In the genomic region with DNA sequence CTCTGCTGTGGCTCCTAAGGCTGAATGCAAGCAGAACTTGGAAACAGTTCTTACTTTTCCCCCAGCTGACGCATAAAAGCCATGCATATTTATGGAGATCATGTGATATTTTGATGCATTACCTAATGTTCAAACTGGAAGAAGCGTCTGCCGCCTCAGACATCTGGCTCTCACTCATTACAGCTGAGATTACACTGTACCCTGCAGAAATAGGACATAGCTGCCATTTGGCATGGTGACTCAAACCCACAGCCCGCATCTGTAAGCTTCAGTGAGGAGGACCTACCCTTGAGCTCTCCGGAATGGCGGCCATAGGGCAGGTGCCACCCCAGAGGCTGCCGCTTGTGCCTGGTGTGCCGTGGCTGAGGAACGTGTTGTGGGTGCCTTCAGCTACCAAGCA, we compare ENCODE assay signal across 16 mouse cellular contexts. TPM values are rescaled to one million over a fixed set of nuclear protein-coding genes. Genes with fewer than 3 reads are reported as not detected.
DNase-seq lines count a peak whose midpoint lies in the region; ATAC-seq and TF ChIP-seq lines count a peak whose summit lies in the region.
"Had no signal": no experiment of that assay in that cellular context is flagged by ENCODE, and none has a peak within 500 bp of the region (broad histone marks: within the 10 kb centered on the region; RNA-seq: fewer than 3 reads in every experiment).

No protein-coding gene starts in this region.

- intact Hi-C loops in left cerebral cortex, postnatal 25 days (cut with DNase I): no loop called here

- no peaks in the 10 kb centered on the region for H3K36me3 ChIP-seq in forebrain, embryonic 16.5 days (ENCODE audit: control insufficient read depth, insufficient read depth)
- H3K36me3 ChIP-seq in forebrain, embryonic 15.5 days: no peaks in the 10 kb centered on the region
- no peaks in the 10 kb centered on the region for H3K36me3 ChIP-seq in kidney, adult 2 months (ENCODE audit: control insufficient read depth, insufficient read depth, low read length)
- H3K36me3 ChIP-seq: G1E; midbrain, embryonic 13.5 days had no signal

- H3K4me3 ChIP-seq in forebrain, embryonic 16.5 days (replicated peaks; ENCODE audit: low read length): no peak overlapping the region
- H3K4me3 ChIP-seq in forebrain, embryonic 15.5 days: no peak overlapping the region
- H3K4me3 ChIP-seq in layer of hippocampus, adult 2 months: no peak overlapping the region
- H3K4me3 ChIP-seq in kidney, adult 2 months (ENCODE audit: insufficient read depth, low read depth, low read length): no peak overlapping the region
- H3K4me3 ChIP-seq: midbrain, embryonic 13.5 days had no signal

- H3K4me1 ChIP-seq in forebrain, embryonic 16.5 days (replicated peaks; ENCODE audit: control insufficient read depth, insufficient read depth, low read length): peaks cover 6% of the 10 kb centered on the region; the same call in 1 of the 2 replicates
- peaks cover 4% of the 10 kb centered on the region for H3K4me1 ChIP-seq in forebrain, embryonic 15.5 days
- H3K4me1 ChIP-seq in kidney, adult 2 months (ENCODE audit: control insufficient read depth, insufficient read depth, low read length): no peaks in the 10 kb centered on the region

- H3K27me3 ChIP-seq in forebrain, embryonic 16.5 days (replicated peaks; ENCODE audit: control insufficient read depth, insufficient read depth, low read length): no peaks in the 10 kb centered on the region
- H3K27me3 ChIP-seq in forebrain, embryonic 15.5 days: no peaks in the 10 kb centered on the region
- no peaks in the 10 kb centered on the region for H3K27me3 ChIP-seq in kidney, adult 2 months (replicated peaks; ENCODE audit: control insufficient read depth, insufficient read depth, low read length)

- peak; percentile 80 for DNase-seq in brain, adult 2 months (ENCODE audit: low read depth, low spot score)
- peak; percentile 23 to 61 for DNase-seq in layer of hippocampus, adult 2 months (ENCODE audit: low spot score in 2 of 2)
- peak; percentile 66 to 87 for DNase-seq in left cerebral cortex, postnatal 25 days (ENCODE audit: low spot score in 2 of 2)
- no peak for DNase-seq in kidney, adult 2 months
- no peak for DNase-seq in adrenal gland, postnatal 4 days (ENCODE audit: low spot score in 2 of 2)
- DNase-seq in kidney, postnatal 14 days: no peak
- DNase-seq: cerebellum, adult 2 months; heart, adult 11 months; heart, postnatal 10 days; kidney, adult 11 months; lung, postnatal 36 days had no signal

- no peak for TF ChIP-seq POLR2A in kidney, adult 2 months (IDR thresholded peaks at IDR 0.05; ENCODE audit: low read depth, low read length)

- no peaks in the 10 kb centered on the region for H3K9me3 ChIP-seq in forebrain, embryonic 16.5 days (ENCODE audit: control insufficient read depth, low read length)
- no peaks in the 10 kb centered on the region for H3K9me3 ChIP-seq in forebrain, embryonic 15.5 days

- no peak overlapping the region for H3K4me2 ChIP-seq in forebrain, embryonic 16.5 days (ENCODE audit: low read length)
- H3K4me2 ChIP-seq in forebrain, embryonic 15.5 days (replicated peaks): no peak overlapping the region
- H3K4me2 ChIP-seq: midbrain, embryonic 13.5 days had no signal

- ATAC-seq in forebrain, embryonic 16.5 days: peak; percentile 47; the same call in 1 of the 2 replicates
- ATAC-seq in forebrain, embryonic 15.5 days (replicated peaks): no peak; the same call in 1 of the 2 replicates
- ATAC-seq: midbrain, embryonic 13.5 days had no signal

- H3K27ac ChIP-seq in forebrain, embryonic 16.5 days (ENCODE audit: low read length): no peak overlapping the region; the same call in 1 of the 2 replicates
- no peak overlapping the region for H3K27ac ChIP-seq in forebrain, embryonic 15.5 days (replicated peaks)
- peak overlapping the region; percentile 46 for H3K27ac ChIP-seq in layer of hippocampus, adult 2 months
- no peak overlapping the region for H3K27ac ChIP-seq in kidney, adult 2 months (ENCODE audit: insufficient read depth, low read depth, low read length)
- H3K27ac ChIP-seq: liver, embryonic 14.5 days; midbrain, embryonic 13.5 days had no signal

- no peak for TF ChIP-seq CTCF in layer of hippocampus, adult 2 months (conservative IDR thresholded peaks at IDR 0.05)
- TF ChIP-seq CTCF in kidney, adult 2 months (conservative IDR thresholded peaks at IDR 0.05; ENCODE audit: insufficient read depth, insufficient read length, low read depth, low read length): no peak

- H3K9ac ChIP-seq in forebrain, embryonic 16.5 days (replicated peaks; ENCODE audit: low read depth, low read length): no peak overlapping the region
- H3K9ac ChIP-seq in forebrain, embryonic 15.5 days (replicated peaks): no peak overlapping the region
- H3K9ac ChIP-seq: liver, embryonic 14.5 days; midbrain, embryonic 13.5 days had no signal

- WGBS in forebrain, embryonic 16.5 days: 78% methylated on average over 9 of the region's 9 CpGs
- WGBS in forebrain, embryonic 15.5 days: 81% methylated on average over 9 of the region's 9 CpGs
- 86% methylated on average over 9 of the region's 9 CpGs for WGBS in kidney, adult 2 months

RNA-seq across cellular contexts. Expression of gene Nipal3, which starts 36.4 kb away (rescaled TPM):
- 5.9 and 6.1 TPM in 2 replicates for polyA plus RNA-seq in forebrain, embryonic 16.5 days (2015; fragmentation: Nextera tagmentation; extraction: Ambion mirVana)
- polyA plus RNA-seq in forebrain, embryonic 15.5 days (2015; fragmentation: Nextera tagmentation; extraction: Ambion mirVana): 4.3 and 6.6 TPM in 2 replicates
- 10 to 100 TPM; 81.8 to 85.3 TPM for total RNA-seq in layer of hippocampus, adult 2 months (2021)
- total RNA-seq in left cerebral cortex, postnatal 25 days (2021): 100 to 1,000 TPM; 104 TPM
- 31.0 and 38.8 TPM in 2 replicates for polyA plus RNA-seq in kidney, adult 2 months (2012; rRNA removed)
- total RNA-seq in adrenal gland, postnatal 4 days (2021): 10 to 100 TPM; 14.0 to 24.1 TPM

RNA-seq across cellular contexts. Expression of gene Stpg1, which starts 36.6 kb away (rescaled TPM):
- 0.14 TPM in 1 of 2 replicates, not detected in the other for polyA plus RNA-seq in forebrain, embryonic 16.5 days (2015; fragmentation: Nextera tagmentation; extraction: Ambion mirVana)
- 0.18 TPM in 1 of 2 replicates, not detected in the other for polyA plus RNA-seq in forebrain, embryonic 15.5 days (2015; fragmentation: Nextera tagmentation; extraction: Ambion mirVana)
- 1 to 10 TPM; 1.4 to 2.2 TPM for total RNA-seq in layer of hippocampus, adult 2 months (2021)
- 1 to 10 TPM; 1.3 to 1.8 TPM for total RNA-seq in left cerebral cortex, postnatal 25 days (2021)
- 0.24 and 0.41 TPM in 2 replicates for polyA plus RNA-seq in kidney, adult 2 months (2012; rRNA removed)
- total RNA-seq in adrenal gland, postnatal 4 days (2021): under 1 TPM; 0.59 to 0.67 TPM
- total RNA-seq: heart, postnatal 10 days had no signal
- polyA plus RNA-seq: G1E had no signal

RNA-seq across cellular contexts. Expression of gene Grhl3, which starts 42.2 kb away (rescaled TPM):
- 0.39 and 0.60 TPM in 2 replicates for polyA plus RNA-seq in forebrain, embryonic 16.5 days (2015; fragmentation: Nextera tagmentation; extraction: Ambion mirVana)
- polyA plus RNA-seq in forebrain, embryonic 15.5 days (2015; fragmentation: Nextera tagmentation; extraction: Ambion mirVana): 0.53 and 0.69 TPM in 2 replicates
- total RNA-seq in layer of hippocampus, adult 2 months (2021): under 1 TPM; 0.56 to 0.97 TPM
- 1 to 10 TPM in 1 of 2 experiments, under 1 TPM in 1; 0.69 to 1.5 TPM for total RNA-seq in left cerebral cortex, postnatal 25 days (2021)
- polyA plus RNA-seq in kidney, adult 2 months (2012; rRNA removed): 0.28 and 0.49 TPM in 2 replicates
- under 1 TPM; 0.14 to 0.22 TPM for total RNA-seq in adrenal gland, postnatal 4 days (2021)
- total RNA-seq: G1E had no signal
- polyA plus RNA-seq: G1E had no signal

Comparison
In these comparisons a context has a peak if more than half of its experiments do, and no peak if none do; other contexts are left out.
1. DNase-seq: peak in brain, adult 2 months (single experiment), layer of hippocampus, adult 2 months (2 of 2) and left cerebral cortex, postnatal 25 days (2 of 2); none in kidney, adult 2 months (single experiment), adrenal gland, postnatal 4 days (0 of 2) and kidney, postnatal 14 days (single experiment).